Mouse (Mus musculus) liver, embryonic 13.5 days (tissue): Measurements from ENCODE around the gene Tcl1b1. TPM values are rescaled to one million over a fixed set of nuclear protein-coding genes. Genes with fewer than 3 reads are reported as not detected.
"Not testable (repeated sequence)": the region's sequence is repeated elsewhere in the genome, so short reads cannot be mapped to it uniquely, and the experiment has no call there.

Experiments
- ATAC-seq: fragments of 200-750 bp; cut with Nextera tagmentation; 2 replicates; pipeline ENCODE4 v1.8.0; 2017; ENCODE audit warnings: low read depth, mild to moderate bottlenecking, moderate number of reproducible peaks, moderate library complexity
- DNase-seq: peaks from one replicate; pipeline ENCODE4 v3.0.0; 2022
- H3K27ac ChIP-seq: fragments of 300-500 bp; sonication (generic); 2 replicates; pipeline ENCODE4 v1.5.1; 2015; ENCODE audit warnings: moderate library complexity, mild to moderate bottlenecking, inconsistent platforms
- H3K27me3 ChIP-seq: fragments of 300-500 bp; sonication (generic); 2 replicates; pipeline ENCODE4 v1.6.1; 2015; ENCODE audit warnings: mild to moderate bottlenecking, inconsistent platforms
- H3K36me3 ChIP-seq: fragments of 300-500 bp; sonication (generic); 2 replicates; pipeline ENCODE4 v1.6.1; 2015; ENCODE audit warnings: mild to moderate bottlenecking, inconsistent platforms
- H3K4me1 ChIP-seq: fragments of 300-500 bp; sonication (generic); replicated peaks from 2 replicates; pipeline ENCODE4 v1.6.1; 2015; ENCODE audit warnings: inconsistent platforms
- H3K4me2 ChIP-seq: fragments of 300-500 bp; sonication (generic); 2 replicates; pipeline ENCODE4 v1.6.1; 2015; ENCODE audit warnings: inconsistent platforms, mild to moderate bottlenecking, moderate library complexity
- H3K4me3 ChIP-seq: fragments of 300-500 bp; sonication (generic); replicated peaks from 2 replicates; pipeline ENCODE4 v1.5.1; 2015; ENCODE audit warnings: mild to moderate bottlenecking, inconsistent platforms
- H3K9ac ChIP-seq: fragments of 300-500 bp; sonication (generic); 2 replicates; pipeline ENCODE4 v1.6.1; 2015; ENCODE audit warnings: mild to moderate bottlenecking, inconsistent platforms
- H3K9me3 ChIP-seq: fragments of 300-500 bp; sonication (generic); replicated peaks from 2 replicates; pipeline ENCODE4 v1.6.1; 2016; ENCODE audit warnings: inconsistent platforms
- WGBS: fragments of 180-500 bp; shearing (Covaris S2); methylation state at CpG from one replicate; pipeline ENCODE4 v1.1.7; 2015; ENCODE audit not compliant: insufficient replicate concordance; 5-methylcytosine and 5-hydroxymethylcytosine counted together
- polyA plus RNA-seq: library from polyadenylated mRNA; unstranded; fragments of >200 nt; fragmentation: Nextera tagmentation; extraction: Ambion mirVana; gene quantifications from 2 replicates; pipeline ENCODE4 v1.2.1, GENCODE M21; 2015

The Tcl1b1 gene
- polyA plus RNA-seq, 1 experiment from 2014 or later: not detected

GRCm38 (mm10) chr12:105144928-105145327 is 14.6 kb upstream of the Tcl1b1 start:
- not testable (repeated sequence) for H3K36me3 ChIP-seq, H3K9ac ChIP-seq, H3K9me3 ChIP-seq, H3K27ac ChIP-seq, H3K4me2 ChIP-seq, DNase-seq, H3K27me3 ChIP-seq, H3K4me1 ChIP-seq, ATAC-seq, H3K4me3 ChIP-seq
- WGBS: 24% methylated on average over 1 of the region's 1 CpGs

GRCm38 (mm10) chr12:105145714-105146113 is 13.8 kb upstream of the Tcl1b1 start, which contains the start of gene Tcl1b2:
Gene Tcl1b2, plus strand, starts transcription at chr12:105146014.
- H3K27ac ChIP-seq: no peak within 1 kb of the TSS
- DNase-seq (no peak), ATAC-seq (no peak)
- H3K9me3 ChIP-seq: no peaks in the 10 kb centered on the region
- H3K4me2 ChIP-seq: no peak within 1 kb of the TSS
- 39% methylated on average over 3 of the region's 3 CpGs for WGBS
- no peak within 1 kb of the TSS for H3K4me3 ChIP-seq
- H3K27me3 ChIP-seq: no peaks in the 10 kb centered on the region
- H3K36me3 ChIP-seq: no peaks in the 10 kb centered on the region
- no peaks in the 10 kb centered on the region for H3K4me1 ChIP-seq
- H3K9ac ChIP-seq: no peak within 1 kb of the TSS

- not testable (repeated sequence) for H3K4me3 ChIP-seq, H3K4me2 ChIP-seq, DNase-seq, ATAC-seq, H3K27me3 ChIP-seq, H3K27ac ChIP-seq, H3K9ac ChIP-seq, H3K9me3 ChIP-seq, H3K36me3 ChIP-seq, H3K4me1 ChIP-seq
- WGBS: 43% methylated on average over 4 of the region's 4 CpGs
Measured at GRCm38 (mm10) chr12:105155286-105155685, 4.2 kb upstream of the Tcl1b1 start.

- Histone ChIP-seq H3K36me3 (no peaks in the 10 kb centered on the region), H3K4me3 (no peak overlapping the region), H3K9ac (no peak overlapping the region), H3K27me3 (no peaks in the 10 kb centered on the region), H3K9me3 (no peaks in the 10 kb centered on the region), H3K4me1 (no peaks in the 10 kb centered on the region), H3K27ac (no peak overlapping the region), H3K4me2 (no peak overlapping the region)
- 52% methylated on average over 6 of the region's 6 CpGs for WGBS
- DNase-seq (no peak), ATAC-seq (no peak)
Measured at GRCm38 (mm10) chr12:105158842-105159241, 648 bp upstream of the Tcl1b1 start.

- H3K9ac ChIP-seq: no peak overlapping the region
- no peaks in the 10 kb centered on the region for H3K4me1 ChIP-seq
- H3K27ac ChIP-seq: no peak overlapping the region
- no peaks in the 10 kb centered on the region for H3K36me3 ChIP-seq
- no peak for DNase-seq
- H3K4me3 ChIP-seq: no peak overlapping the region
- H3K27me3 ChIP-seq: no peaks in the 10 kb centered on the region
- no peak overlapping the region for H3K4me2 ChIP-seq
- 30% methylated on average over 3 of the region's 3 CpGs for WGBS
- no peak for ATAC-seq
- no peaks in the 10 kb centered on the region for H3K9me3 ChIP-seq
Measured at GRCm38 (mm10) chr12:105166734-105167133, 7.2 kb downstream of the Tcl1b1 start.

GRCm38 (mm10) chr12:105173366-105173765 is 13.9 kb downstream of the Tcl1b1 start:
- no peak overlapping the region for H3K4me3 ChIP-seq
- no peaks in the 10 kb centered on the region for H3K27me3 ChIP-seq
- no peak overlapping the region for H3K9ac ChIP-seq
- H3K4me1 ChIP-seq: no peaks in the 10 kb centered on the region
- H3K36me3 ChIP-seq: no peaks in the 10 kb centered on the region
- no peak overlapping the region for H3K4me2 ChIP-seq
- no peak for ATAC-seq
- 51% methylated on average over 2 of the region's 2 CpGs for WGBS
- H3K9me3 ChIP-seq: no peaks in the 10 kb centered on the region
- H3K27ac ChIP-seq: no peak overlapping the region
- DNase-seq: no peak

GRCm38 (mm10) chr12:105174318-105174717 is 14.8 kb downstream of the Tcl1b1 start:
- DNase-seq: peak; percentile 22
- H3K27me3 ChIP-seq, H3K4me2 ChIP-seq, H3K4me1 ChIP-seq, ATAC-seq, H3K9ac ChIP-seq, H3K9me3 ChIP-seq, H3K27ac ChIP-seq, H3K36me3 ChIP-seq, H3K4me3 ChIP-seq: not testable (repeated sequence)
- WGBS: 7% methylated on average over 2 of the region's 2 CpGs

GRCm38 (mm10) chr12:105176044-105176443 is 16.6 kb downstream of the Tcl1b1 start, which contains the start of gene Tcl1b5:
Gene Tcl1b5, plus strand, starts transcription at chr12:105176344.
- H3K36me3 ChIP-seq, H3K9ac ChIP-seq, H3K9me3 ChIP-seq, ATAC-seq, H3K4me3 ChIP-seq, DNase-seq, H3K4me2 ChIP-seq, H3K27me3 ChIP-seq, H3K4me1 ChIP-seq, H3K27ac ChIP-seq: not testable (repeated sequence)
- 39% methylated on average over 3 of the region's 3 CpGs for WGBS

- WGBS: 20% methylated on average over 4 of the region's 4 CpGs
- DNase-seq, H3K27me3 ChIP-seq, H3K9me3 ChIP-seq, H3K27ac ChIP-seq, H3K4me2 ChIP-seq, ATAC-seq, H3K36me3 ChIP-seq, H3K9ac ChIP-seq, H3K4me1 ChIP-seq, H3K4me3 ChIP-seq: not testable (repeated sequence)
Measured at GRCm38 (mm10) chr12:105181040-105181644, 21.7 kb downstream of the Tcl1b1 start.

- not testable (repeated sequence) for H3K4me1 ChIP-seq, H3K9me3 ChIP-seq, H3K27me3 ChIP-seq, ATAC-seq, H3K4me2 ChIP-seq, H3K4me3 ChIP-seq, H3K9ac ChIP-seq, H3K36me3 ChIP-seq, H3K27ac ChIP-seq
- DNase-seq: peak; percentile 1
- WGBS: 20% methylated on average over 2 of the region's 2 CpGs
Measured at GRCm38 (mm10) chr12:105188980-105189379, 29.5 kb downstream of the Tcl1b1 start.

- not testable (repeated sequence) for DNase-seq, H3K27me3 ChIP-seq, H3K4me3 ChIP-seq, H3K4me2 ChIP-seq, H3K4me1 ChIP-seq, H3K9me3 ChIP-seq, H3K27ac ChIP-seq, H3K36me3 ChIP-seq, ATAC-seq, H3K9ac ChIP-seq
- WGBS: 77% methylated on average over 6 of the region's 6 CpGs
Measured at GRCm38 (mm10) chr12:105190743-105191142, 31.3 kb downstream of the Tcl1b1 start, which contains the start of gene Tcl1b3. Gene Tcl1b3, plus strand, starts transcription at chr12:105191043.
